Mouse (Mus musculus) lung, postnatal 4 days (tissue): ENCODE data around the gene Slc35e2.
A peak's percentile ranks its signal among the peaks of the same experiment; 100 is the strongest.
"Not testable (repeated sequence)": the region's sequence is repeated elsewhere in the genome, so short reads cannot be mapped to it uniquely, and the experiment has no call there.

ENCODE experiments used
- DNase-seq, 2 experiments: peaks; one replicate each; pipeline ENCODE4 v3.0.0; 2021

The Slc35e2 gene

DNA sequence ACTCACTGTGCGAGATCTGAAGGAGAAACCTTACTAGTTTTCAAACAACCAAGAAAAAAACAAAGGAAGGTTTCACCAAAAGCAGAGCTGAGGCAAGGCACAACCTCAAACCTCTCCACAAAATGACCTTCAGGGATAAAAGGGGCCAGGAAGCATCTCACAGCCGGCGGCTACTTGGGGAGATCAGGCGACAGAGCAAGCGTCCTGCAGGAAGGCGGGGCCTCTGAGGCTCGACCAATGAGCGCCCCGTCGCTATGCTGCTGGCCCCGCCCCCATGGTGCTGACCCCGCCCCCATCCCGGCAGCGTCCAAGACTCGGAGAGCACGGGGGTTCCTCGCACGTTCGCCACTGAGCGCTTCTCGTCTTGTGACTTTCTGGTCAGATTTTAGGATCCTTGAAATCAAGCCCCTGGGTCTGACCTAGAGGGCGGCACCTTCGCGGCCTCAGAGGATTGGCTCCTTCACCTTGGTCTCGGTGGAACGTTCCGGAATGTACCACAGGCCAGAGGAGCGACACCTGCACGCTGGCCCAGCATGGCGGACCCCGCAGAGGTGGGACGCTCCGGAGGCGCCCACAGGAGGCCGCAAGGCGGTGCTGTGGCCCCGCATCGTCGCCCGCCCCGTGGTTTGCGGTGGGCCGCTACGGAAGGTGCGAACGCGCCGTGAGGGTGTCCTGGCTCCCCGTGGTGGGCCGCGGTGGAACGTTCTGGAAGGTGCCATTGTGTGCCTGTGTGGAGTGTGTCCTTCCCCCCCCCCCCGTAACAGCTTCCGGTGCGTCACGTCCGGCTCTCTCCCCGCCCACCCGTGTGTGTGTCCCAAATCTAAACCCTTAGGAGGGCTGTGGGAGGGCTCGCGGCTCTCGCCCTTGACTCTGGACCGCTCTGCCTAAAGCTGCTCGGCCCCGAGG is at the start of gene Slc35e2:
Gene Slc35e2, plus strand, starts transcription at position 326 of the 906 bp plus-strand sequence.
- peak; percentile 93 to 94 for DNase-seq

DNA sequence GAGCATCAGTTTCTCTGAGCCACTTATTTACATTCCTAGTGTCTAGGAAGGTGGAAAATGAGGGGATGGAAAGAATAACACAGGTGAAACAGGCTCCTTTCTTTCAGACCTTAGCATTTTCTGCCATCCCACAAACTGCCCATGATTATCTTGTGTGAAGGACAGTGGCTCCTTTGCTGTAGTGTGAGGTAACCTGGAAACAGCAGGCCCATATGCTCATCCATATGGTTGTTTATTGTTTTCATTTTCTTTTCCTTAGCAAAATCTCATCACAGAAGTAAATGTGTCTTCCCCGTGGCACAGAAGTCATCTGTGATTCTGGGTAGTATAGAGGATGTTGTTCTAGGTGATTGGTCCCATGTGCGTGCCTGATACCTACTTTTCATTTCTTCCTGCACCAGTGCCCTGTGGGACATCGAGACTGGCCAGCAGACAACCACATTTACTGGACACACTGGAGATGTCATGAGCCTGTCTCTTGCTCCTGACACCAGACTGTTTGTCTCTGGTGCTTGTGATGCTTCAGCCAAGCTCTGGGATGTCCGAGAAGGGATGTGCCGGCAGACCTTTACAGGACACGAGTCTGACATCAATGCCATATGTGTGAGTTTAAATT is 48.2 kb upstream of the Slc35e2 start:
- no peak for DNase-seq

DNA sequence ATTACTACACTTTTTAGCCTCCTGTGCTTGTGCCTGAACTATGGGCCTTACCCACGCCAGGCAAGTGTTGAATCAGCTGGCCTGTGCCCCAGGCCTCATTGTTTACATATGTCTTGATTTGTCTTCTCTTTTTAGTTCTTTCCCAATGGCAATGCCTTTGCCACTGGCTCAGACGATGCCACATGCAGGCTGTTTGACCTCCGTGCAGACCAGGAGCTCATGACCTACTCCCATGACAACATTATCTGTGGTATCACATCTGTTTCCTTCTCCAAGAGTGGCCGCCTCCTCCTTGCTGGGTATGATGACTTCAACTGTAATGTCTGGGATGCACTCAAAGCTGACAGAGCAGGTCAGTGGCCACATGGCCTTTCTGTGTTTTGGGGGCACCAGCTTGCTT is 46.3 kb upstream of the Slc35e2 start:
- peak in 1 of 2 experiments; percentile 20 for DNase-seq

DNA sequence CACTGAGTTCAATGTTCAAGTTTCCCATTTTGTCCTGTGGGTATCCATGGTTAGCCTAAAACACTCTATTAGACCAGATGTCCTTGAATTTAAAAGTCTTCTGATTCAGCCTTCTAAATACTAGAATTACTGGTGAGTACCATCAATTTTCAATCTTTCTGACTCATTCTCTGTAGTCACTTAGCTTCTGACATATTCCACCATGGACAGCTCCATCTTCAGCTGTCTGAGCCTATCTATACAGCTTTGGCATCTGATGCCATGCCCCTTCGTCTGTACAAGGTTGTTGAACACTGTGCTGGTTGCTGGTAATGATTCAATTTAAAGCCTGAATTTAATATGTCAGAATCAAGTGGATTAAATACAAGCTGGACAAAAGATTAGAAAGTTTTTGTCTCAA is 45.8 kb upstream of the Slc35e2 start:
- no peak for DNase-seq

DNA sequence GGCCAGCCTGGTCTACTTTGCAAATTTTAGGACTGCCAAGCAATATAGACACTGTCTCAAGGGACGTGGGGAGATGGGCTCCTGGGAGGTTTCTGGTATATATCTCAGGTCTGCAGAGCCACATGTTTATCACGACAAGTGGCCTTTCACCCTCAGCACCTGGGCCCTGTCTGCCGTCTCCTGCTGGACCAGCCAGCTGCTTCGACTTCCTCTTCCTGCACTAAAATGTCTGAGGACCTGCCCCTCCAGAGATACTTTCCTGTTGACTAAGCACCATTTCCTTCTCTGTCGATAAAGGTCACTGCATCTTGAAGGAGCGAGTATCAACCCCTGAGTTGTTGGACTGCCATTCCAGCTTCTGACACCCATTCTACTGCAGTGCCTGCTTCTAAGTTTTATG is 41.8 kb upstream of the Slc35e2 start:
- no peak for DNase-seq

DNA sequence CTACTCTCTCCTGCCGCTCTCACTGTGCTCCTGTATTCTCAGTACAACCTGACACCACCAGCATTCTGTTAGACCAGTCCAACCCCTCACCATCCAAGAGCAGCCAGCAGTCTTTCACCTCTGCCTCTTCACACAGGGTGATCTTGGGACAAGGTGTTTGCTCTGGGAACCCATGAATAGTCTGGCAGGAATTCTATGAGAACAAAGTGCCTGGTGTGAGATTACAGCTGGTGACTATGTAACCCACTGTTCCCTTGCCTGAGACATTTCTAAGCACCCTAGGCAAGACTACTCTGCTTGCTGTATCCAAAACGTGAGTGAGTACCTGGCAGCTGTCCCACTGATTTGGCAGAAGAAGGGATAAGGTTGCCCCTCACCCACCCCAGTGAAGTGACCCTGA is 40.3 kb upstream of the Slc35e2 start:
- DNase-seq, result no peak

DNA sequence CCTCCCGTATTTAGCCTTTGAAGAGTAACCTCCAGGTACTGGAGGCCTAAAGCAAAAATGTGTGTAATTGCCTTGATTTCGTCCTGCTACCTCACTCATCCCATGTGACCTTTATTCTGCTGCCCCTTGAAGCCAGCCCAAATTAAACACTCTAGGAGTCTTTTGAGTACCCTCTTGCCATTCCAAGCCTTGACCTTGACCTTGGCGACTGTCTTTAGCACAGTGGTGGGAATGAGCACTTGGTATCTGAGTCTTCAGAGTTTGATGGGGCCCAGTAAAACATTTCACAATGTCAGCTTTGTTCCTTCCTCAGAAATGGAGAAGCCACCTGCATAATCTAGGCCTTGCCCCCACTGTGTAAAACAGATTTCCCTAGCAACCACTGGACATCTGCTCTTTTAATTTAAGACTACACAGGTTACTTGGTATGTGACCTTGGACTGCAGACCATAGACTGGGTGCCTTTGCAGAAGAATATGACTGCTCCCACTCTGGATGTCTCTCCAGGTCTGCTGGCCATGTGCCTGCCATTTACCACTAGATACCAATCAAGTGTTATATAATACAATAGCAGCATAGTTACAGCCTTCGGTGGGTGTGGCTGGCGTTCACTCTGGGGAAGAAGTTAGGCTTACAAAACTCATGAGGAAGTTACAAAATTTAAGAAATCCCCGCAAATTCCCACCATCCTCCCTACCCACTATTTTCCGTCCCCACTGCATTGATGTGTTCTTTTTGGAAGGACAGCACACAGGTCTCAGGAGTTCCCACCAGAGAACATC is 39.4 kb upstream of the Slc35e2 start, which contains the start of gene Nadk:
Gene Nadk, plus strand, starts transcription at position 718 of the 782 bp plus-strand sequence.
- peak; percentile 37 to 44 for DNase-seq

DNA sequence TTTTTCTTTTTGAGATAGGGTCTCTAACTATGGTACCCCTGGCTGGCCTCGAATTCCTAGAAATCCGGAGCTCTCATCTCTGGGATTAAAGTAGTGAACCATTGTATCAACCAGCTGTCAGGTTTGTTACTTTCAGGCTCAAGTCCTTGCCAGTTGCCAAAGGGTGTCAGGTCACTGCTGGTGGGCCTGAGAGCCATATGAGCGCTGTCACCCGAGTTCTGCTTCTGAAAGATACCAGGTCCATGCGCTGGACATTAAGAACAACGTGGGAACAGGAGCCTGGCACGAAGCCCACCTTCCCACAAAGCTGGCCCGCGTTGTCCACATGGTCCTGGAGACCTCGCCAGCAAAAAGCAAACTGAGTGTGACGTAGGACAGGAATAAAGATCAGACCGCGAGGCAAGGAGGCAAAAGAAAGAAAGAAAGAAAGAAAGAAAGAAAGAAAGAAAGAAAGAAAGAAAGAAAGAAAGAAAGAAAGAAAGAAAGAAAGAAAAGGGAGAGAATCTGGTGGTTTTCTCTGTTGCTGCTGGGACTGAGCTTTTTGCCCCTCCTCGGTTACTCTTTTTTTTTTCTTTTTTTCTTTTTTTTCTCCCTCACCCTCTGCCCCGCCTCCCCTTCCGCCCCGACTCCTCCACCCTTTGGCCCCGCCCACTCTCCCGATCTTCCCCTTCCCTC is 38.4 kb upstream of the Slc35e2 start:
- DNase-seq, result peak; percentile 67 to 77

DNA sequence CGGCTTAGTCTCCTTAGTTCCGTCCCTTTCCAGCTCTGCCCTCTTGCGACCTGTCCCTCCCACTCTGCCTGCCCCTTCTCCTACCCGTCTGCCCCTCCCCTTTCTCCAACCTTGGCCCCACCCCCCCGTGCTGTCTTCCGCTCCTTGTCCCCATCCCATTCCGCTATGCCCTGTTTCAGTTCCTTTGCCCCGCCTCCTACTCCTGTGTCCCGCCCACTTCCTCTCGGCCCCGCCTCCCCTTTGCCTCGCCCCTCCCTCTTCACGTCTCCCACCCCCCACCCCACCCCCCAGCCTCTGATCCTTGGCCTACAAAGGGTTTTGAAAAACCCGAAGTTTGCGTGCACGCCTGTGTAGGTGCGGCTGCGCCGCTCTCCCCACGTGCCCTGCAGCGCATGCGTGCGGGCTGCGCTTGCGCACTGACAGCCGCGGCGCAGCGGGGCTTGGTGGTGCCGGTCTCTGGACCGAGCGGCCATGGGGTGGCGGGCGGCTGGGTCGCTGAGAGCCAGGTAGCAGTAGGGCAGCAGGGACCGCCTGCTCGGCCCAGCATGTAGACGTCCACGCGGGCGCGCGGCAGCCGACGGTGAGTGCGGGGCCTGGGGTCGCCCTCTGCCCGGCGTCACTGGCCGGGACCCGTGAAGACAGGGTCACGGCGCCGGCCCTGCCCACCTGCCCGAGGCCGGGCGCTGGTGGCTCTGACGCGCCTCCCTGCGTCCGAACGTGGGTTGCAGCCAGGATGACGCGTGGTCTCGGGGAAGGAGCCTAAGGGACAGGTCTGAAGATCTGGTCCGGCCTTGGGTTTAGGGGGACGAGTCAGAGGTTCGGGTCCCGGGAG is 37.6 kb upstream of the Slc35e2 start:
- peak; percentile 97 to 98 for DNase-seq

DNA sequence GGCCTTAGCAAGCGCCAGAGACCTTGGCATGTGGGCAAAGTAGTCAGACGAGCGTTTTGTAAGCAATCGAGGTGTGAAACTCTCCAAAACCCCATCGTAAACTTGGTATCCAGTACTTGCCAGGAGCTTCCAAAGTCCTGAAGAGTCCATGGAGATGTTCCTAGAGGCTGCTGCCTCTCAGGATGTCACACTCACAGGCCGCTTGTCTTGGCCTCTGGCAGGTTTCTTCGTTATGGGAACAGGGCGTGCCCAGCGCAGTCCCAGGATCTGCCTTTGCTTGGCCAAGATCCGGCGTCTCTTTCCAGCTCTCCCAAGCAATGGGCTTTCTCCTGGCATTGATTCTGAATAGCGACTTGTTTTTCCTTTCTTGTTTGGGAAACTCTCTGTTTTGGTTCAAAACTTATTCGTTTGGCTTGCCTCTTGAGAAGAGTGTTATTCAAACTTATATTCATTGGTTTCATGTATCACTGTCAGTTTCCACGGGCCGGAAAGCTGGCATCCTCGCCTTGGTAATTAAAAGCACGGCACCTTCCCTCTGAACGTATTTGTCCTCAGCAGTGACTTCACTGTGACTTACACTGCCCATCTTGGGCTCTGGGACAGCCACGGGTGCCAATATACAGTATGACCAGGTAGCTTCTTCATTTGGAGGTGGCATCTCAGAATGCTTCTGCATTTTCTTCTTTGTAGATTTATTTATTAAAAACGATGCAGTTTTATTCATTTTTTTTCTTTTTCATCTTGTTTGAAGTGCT is 36.7 kb upstream of the Slc35e2 start:
- peak; percentile 48 to 68 for DNase-seq

DNA sequence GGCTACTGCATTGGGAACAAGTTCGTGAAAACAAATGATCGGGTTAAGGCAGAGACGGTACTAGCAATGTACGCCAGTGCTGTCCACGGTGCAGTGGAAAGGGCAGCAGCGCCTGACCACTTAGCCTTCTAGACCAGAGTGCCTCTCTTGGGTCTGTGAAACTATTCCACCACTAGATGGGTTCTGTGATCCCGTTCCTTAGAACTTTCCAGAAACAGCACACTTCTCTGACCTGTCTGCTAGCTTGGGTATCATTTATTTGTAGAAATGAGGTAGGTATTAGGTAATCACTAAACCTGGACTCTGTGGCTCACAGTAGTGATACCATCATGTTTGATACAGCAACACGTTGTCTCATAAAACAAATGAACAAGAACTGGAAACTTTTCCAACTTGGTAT is 34.7 kb upstream of the Slc35e2 start:
- no peak for DNase-seq

DNA sequence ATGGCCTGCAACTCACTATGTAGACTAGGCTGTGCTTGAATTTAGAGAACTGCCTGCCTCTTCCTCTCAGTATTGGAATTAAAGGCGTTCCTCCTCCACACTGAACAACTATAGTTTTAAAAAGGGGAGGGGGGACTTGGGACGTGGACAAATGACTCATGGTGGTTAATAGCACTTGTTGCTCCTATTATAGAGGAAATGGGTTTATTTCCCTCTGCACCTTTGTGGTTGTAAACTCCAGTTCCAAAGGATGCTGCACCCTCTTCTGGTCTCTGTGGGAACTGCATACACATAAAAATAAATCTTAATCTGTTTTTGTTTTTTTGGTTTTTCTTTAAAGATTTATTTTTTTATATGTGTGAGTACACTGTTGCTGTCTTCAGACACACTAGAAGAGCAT is 33.0 kb upstream of the Slc35e2 start:
- no peak for DNase-seq

DNA sequence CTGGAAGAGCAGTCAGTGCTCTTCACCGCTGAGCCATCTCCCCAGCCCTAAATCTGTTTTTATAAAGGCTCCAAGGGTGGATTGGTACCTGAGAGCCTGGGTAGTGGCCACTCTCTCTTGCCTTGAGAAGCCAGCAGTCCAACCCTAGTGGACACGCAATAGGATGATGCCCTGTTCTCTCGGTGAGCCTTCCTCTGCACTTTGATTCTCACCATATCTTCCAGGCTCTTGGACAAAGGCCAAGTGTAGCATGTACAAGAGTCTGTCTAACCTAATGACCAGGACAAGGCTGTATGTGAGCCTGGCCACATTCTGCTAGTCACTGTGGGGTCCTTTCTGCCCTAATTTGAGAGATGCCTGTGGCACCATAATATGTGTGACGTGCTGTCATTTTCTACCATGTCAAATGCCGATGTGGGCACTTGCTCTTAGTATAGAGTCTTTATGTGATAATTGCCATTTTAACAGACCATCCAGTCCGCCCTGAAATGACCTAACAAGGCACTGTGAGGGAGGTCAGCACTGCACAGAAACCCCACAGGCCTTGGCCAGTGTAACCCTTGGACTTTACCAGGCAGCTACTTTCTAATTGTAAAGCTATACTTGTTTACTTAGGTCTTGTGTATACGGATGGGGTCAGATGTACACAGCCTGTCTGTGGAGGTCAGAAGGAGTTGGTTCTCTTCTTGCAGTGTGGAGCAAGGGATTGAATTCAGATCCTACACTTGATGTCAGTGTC is 32.4 kb upstream of the Slc35e2 start:
- no peak for DNase-seq

DNA sequence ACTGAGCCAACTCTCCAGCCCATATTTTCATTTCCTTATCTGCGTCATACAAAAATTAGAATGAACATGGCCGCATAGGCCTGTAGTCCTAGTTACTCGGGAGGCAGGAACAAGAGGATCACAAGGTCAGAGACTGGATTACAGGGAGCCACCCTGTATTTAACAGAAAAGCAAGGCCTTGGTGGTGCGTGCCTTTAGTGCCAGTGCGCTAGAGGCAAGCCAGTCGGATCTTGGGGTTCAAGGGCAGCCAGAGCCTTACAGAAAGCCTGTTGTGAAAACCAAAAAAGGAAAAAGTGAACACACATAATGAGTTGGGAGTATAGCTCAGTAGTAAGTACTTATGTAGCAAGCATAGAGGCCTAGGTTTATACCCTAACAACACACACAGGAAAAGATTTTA is 31.4 kb upstream of the Slc35e2 start:
- DNase-seq, result no peak

DNA sequence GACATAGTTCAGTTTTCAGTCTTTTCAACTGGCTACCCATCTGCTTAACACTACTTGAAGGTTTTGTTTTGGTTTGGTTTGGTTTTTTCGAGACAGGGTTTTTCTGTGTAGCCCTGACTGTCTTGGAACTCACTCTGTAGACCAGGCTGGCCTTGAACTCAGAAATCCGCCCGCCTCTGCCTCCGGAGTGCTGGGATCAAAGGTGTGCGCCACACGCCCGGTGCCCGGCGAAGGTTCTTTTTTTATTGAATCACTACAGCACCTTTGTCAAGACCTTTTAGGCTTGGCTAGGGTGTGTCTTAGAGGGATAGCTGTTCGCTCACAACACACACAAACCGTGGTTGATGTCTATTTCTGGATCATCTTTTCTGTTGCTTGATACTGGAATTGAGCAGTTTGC is 30.9 kb upstream of the Slc35e2 start:
- not testable (repeated sequence) for DNase-seq

DNA sequence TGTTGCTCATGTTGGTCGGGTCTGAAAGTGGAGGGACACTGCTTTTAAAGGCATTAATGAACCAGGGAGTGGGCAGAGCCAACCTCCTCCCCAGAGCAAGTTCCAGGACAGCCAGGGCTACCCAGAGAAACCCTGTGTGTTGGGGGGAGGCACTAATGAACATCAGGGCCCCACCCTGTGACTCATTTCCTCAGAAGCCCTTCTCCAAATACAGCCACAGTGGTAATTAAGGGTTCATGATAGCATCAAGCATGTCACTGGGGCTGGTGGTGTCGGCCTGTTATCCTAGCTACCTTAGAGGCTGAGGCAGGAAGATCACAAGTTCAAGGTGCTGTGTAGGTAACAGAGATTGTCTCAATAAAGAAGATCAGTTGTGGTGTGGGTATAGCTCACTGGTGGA is 29.8 kb upstream of the Slc35e2 start:
- no peak for DNase-seq

DNA sequence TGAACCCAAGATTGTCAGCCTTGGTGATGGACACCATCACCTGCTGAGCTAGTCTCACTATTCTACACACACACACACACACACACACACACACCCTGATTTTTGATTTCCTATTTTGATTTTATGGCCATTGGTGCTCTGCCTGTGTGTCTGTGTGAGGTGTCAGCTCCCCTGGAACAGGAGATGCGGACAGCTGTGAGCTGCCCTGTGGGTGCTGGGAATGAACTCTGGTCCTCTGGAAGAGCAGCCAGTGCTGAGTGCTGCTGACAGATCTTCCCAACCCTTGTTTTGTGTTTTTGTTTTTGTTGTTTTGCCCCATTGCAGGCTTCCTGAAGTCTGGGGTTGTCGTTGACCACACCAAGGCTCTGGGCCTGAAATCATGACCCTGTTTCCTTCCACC is 28.1 kb upstream of the Slc35e2 start:
- DNase-seq, result no peak

DNA sequence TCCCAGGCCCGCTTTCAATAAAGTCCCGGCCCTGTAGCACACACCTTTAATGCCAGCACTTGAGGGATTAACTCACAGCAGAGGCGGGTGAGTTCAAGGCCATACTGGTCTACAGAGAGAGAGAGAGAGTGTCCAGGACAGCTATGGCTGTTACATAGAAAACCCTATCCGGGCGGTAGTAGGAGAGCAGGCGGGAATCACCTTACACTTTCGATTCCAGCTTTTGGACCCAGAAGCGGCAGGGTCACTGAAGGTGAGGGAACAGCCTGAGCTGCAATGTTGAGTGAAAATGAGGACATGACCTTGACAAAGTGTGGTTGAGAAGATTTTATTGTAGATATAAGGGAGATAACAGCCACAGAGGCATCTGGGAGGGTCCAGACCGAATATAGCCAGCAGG is 27.3 kb upstream of the Slc35e2 start:
- DNase-seq, result no peak

DNA sequence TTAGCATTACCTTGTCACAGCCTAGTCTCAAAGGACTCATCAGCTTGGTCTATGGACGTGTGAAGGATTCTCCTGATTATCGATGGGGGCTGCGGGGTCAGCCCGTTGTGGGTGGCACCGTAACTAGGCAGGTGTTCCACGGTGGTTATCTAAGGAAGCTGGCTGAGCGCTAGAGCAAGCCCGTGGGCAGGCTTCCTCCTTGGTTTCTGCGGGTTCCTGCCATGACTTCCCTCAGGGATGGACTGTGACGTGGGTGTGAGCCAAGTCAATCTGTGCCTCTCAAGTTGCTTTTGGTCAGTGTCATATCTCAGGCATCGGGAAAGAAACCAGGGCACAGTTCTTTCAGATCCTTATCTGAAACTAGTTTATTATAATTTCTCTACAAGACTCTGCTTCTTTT is 26.3 kb upstream of the Slc35e2 start:
- no peak for DNase-seq

DNA sequence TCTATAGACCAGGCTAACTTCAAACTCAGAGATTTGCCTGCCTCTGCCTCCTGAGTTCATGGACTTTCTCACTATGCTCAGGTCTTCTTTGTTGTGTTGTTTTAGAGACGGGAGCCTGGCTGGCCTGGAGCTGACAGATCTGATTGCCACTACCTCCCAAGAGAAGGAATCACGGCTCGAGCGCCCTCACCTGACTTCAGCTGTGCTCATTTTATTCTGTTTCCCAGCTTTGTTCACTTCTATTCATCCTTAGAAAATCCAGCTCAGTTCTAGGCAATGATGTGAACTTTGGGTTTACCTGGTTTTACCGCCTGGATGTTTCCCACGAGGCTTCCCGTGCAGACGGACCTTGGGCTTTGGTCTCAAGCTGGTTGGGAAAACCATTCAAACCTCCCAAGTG is 25.7 kb upstream of the Slc35e2 start:
- no peak for DNase-seq

DNA sequence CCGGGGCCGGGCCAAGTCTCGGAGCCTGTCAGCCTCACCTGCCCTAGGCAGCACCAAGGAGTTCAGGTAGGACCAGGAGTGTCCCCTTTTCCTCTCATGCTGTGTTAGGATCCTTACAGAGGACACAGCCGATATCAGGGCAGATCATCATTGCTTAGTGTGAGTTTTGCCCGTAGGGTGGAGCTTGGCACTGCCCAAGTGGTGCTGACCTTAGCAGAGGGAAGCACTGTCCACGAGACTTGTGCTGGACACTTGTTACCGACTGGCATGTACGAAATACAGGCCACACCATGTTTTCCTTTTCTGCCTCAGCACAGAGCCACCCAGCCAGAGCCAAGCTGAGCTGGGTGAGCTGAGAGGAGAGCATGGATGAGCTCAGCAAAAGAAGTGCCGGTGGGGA is 24.1 kb upstream of the Slc35e2 start:
- DNase-seq, result no peak
